Mouse (Mus musculus) lung, postnatal 0 days (tissue): ENCODE measurements at regions not wholly inside any gene's neighbourhood (a gene's known extent, or its start where the extent isn't known, plus 50 kb on each side); places are given as distances from the start of the nearest gene placed in this dataset.
A peak's percentile ranks its signal among the peaks of the same experiment; 100 is the strongest.

Experiments
- ATAC-seq: fragments of 200-750 bp; cut with Nextera tagmentation; 2 replicates; pipeline ENCODE4 v1.8.0; 2017; ENCODE audit warnings: moderate library complexity
- DNase-seq: peaks from one replicate; pipeline ENCODE4 v3.0.0-alpha.2; 2016; ENCODE audit warnings: low spot score
- H3K27ac ChIP-seq: fragments of 300-500 bp; sonication (generic); 2 replicates; pipeline ENCODE4 v1.5.1; 2014; ENCODE audit warnings: antibody characterized with exemption, mild to moderate bottlenecking, low read length, mixed read lengths
- H3K27me3 ChIP-seq: fragments of 300-500 bp; sonication (generic); replicated peaks from 2 replicates; pipeline ENCODE4 v1.6.1; 2014; ENCODE audit warnings: low read length, mixed read lengths; ENCODE audit not compliant: insufficient read depth
- H3K36me3 ChIP-seq: fragments of 300-500 bp; sonication (generic); 2 replicates; pipeline ENCODE4 v1.6.1; 2014; ENCODE audit warnings: low read length, mixed read lengths; ENCODE audit not compliant: insufficient read depth
- H3K4me1 ChIP-seq: fragments of 300-500 bp; sonication (generic); 2 replicates; pipeline ENCODE4 v1.6.1; 2014; ENCODE audit warnings: antibody characterized with exemption, low read depth, low read length, mixed read lengths; ENCODE audit not compliant: insufficient read depth
- H3K4me2 ChIP-seq: fragments of 300-500 bp; sonication (generic); replicated peaks from 2 replicates; pipeline ENCODE4 v1.6.1; 2014; ENCODE audit warnings: low read depth, mild to moderate bottlenecking, low read length, moderate library complexity, mixed read lengths
- H3K4me3 ChIP-seq: fragments of 300-500 bp; sonication (generic); 2 replicates; pipeline ENCODE4 v1.5.1; 2014; ENCODE audit warnings: low read depth, low read length
- H3K9ac ChIP-seq: fragments of 300-500 bp; sonication (generic); replicated peaks from 2 replicates; pipeline ENCODE4 v1.6.1; 2014; ENCODE audit warnings: low read depth, mild to moderate bottlenecking
- H3K9me3 ChIP-seq: fragments of 300-500 bp; sonication (generic); 2 replicates; pipeline ENCODE4 v1.6.1; 2016; ENCODE audit warnings: low read length, mixed read lengths
- CTCF ChIP-seq: IDR thresholded peaks from 2 replicates; pipeline ENCODE4 v1.5.1; 2016; ENCODE audit warnings: antibody characterized with exemption, mild to moderate bottlenecking
- EP300 ChIP-seq: IDR thresholded peaks from 2 replicates; pipeline ENCODE4 v1.6.1; 2016; ENCODE audit warnings: antibody characterized with exemption, mild to moderate bottlenecking, control low read depth
- WGBS: fragments of 180-500 bp; shearing (Covaris S2); extraction: QIAGEN DNeasy Blood & Tissue Kit; methylation state at CpG from one replicate; pipeline ENCODE4 v1.1.7; 2014; 5-methylcytosine and 5-hydroxymethylcytosine counted together

- 60% methylated on average over 7 of the region's 7 CpGs for WGBS
- no peaks in the 10 kb centered on the region for H3K4me1 ChIP-seq
- no peak for ATAC-seq
- H3K36me3 ChIP-seq, result no peaks in the 10 kb centered on the region
- DNase-seq, result peak; percentile 15
- H3K27ac ChIP-seq, result no peak overlapping the region
- H3K4me2 ChIP-seq, result no peak overlapping the region
- TF ChIP-seq EP300 (no peak), CTCF (no peak)
- H3K9ac ChIP-seq, result no peak overlapping the region
- no peaks in the 10 kb centered on the region for H3K9me3 ChIP-seq
- no peaks in the 10 kb centered on the region for H3K27me3 ChIP-seq
- H3K4me3 ChIP-seq, result no peak overlapping the region
These were observed 101.4 kb upstream of the Selenok start for GRCm38 (mm10) chr14:29866455-29867275.

DNA sequence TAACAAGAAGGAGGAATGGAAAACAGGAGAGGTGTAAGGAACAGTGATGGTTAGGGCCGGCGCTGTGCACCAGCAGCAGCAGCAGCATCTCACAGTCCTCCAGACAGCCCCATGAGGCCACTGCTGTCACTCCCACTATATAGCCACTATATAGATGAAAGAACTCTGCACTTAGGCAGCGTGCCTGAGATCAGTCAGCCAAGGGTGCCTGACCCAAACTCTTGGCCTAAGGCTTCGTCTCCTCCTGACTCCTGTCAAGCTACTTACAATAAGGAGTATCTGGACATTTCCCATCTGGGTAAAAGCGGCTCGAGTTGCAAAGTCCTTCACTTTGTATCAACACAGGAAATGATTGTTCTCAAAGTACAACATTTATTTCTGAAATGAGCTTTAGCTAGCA lies 100.8 kb upstream of the Selenok start:
- 35% methylated on average over 6 of the region's 6 CpGs for WGBS
- H3K9ac ChIP-seq, result no peak overlapping the region
- ATAC-seq, result peak; percentile 90

GRCm38 (mm10) chr14:29869930-29870329 lies 98.2 kb upstream of the Selenok start:
- Histone ChIP-seq H3K4me1 (no peaks in the 10 kb centered on the region), H3K27ac (no peak overlapping the region), H3K9me3 (no peaks in the 10 kb centered on the region), H3K4me3 (no peak overlapping the region), H3K4me2 (no peak overlapping the region), H3K36me3 (no peaks in the 10 kb centered on the region), H3K9ac (no peak overlapping the region), H3K27me3 (no peaks in the 10 kb centered on the region)
- TF ChIP-seq EP300, result no peak
- DNase-seq, result no peak
- 79% methylated on average over 9 of the region's 9 CpGs for WGBS
- ATAC-seq, result no peak

More for the DNA sequence above, 100.8 kb upstream of the Selenok start:
- peak; percentile 89 for DNase-seq
- TF ChIP-seq CTCF, result no peak
- TF ChIP-seq EP300, result peak; percentile 43; the same call in 1 of the 2 replicates
- H3K4me3 ChIP-seq, result no peak overlapping the region
- H3K36me3 ChIP-seq, result no peaks in the 10 kb centered on the region
- H3K9me3 ChIP-seq, result no peaks in the 10 kb centered on the region
- no peak overlapping the region for H3K4me2 ChIP-seq
- no peaks in the 10 kb centered on the region for H3K27me3 ChIP-seq
- H3K4me1 ChIP-seq, result no peaks in the 10 kb centered on the region
- no peak overlapping the region for H3K27ac ChIP-seq

- no peaks in the 10 kb centered on the region for H3K4me1 ChIP-seq
- ATAC-seq, result no peak
These were observed 91.4 kb upstream of the Selenok start for GRCm38 (mm10) chr14:29876668-29877067.

GRCm38 (mm10) chr14:29877671-29878422 lies 90.3 kb upstream of the Selenok start:
- WGBS, result 55% methylated on average over 11 of the region's 11 CpGs
- H3K27ac ChIP-seq, result no peak overlapping the region
- peak; percentile 32; the same call in 1 of the 2 replicates for ATAC-seq
- H3K4me2 ChIP-seq, result no peak overlapping the region
- no peak for TF ChIP-seq EP300
- no peak for TF ChIP-seq CTCF
- H3K9ac ChIP-seq, result no peak overlapping the region
- no peak overlapping the region for H3K4me3 ChIP-seq
- no peaks in the 10 kb centered on the region for H3K27me3 ChIP-seq
- H3K4me1 ChIP-seq, result no peaks in the 10 kb centered on the region
- no peaks in the 10 kb centered on the region for H3K9me3 ChIP-seq
- peak; percentile 20 for DNase-seq
- no peaks in the 10 kb centered on the region for H3K36me3 ChIP-seq

More at GRCm38 (mm10) chr14:29876668-29877067, 91.4 kb upstream of the Selenok start:
- WGBS, result 87% methylated on average over 4 of the region's 4 CpGs
- no peaks in the 10 kb centered on the region for H3K27me3 ChIP-seq
- no peaks in the 10 kb centered on the region for H3K36me3 ChIP-seq
- no peak overlapping the region for H3K4me2 ChIP-seq
- no peak overlapping the region for H3K4me3 ChIP-seq
- H3K9me3 ChIP-seq, result no peaks in the 10 kb centered on the region
- TF ChIP-seq CTCF (no peak), EP300 (no peak)
- DNase-seq, result no peak
- no peak overlapping the region for H3K9ac ChIP-seq
- H3K27ac ChIP-seq, result no peak overlapping the region

GRCm38 (mm10) chr14:29878423-29878800 lies 89.7 kb upstream of the Selenok start:
- no peak for ATAC-seq
- no peaks in the 10 kb centered on the region for H3K36me3 ChIP-seq
- H3K9ac ChIP-seq, result no peak overlapping the region
- no peaks in the 10 kb centered on the region for H3K27me3 ChIP-seq
- 82% methylated on average over 7 of the region's 7 CpGs for WGBS
- H3K4me1 ChIP-seq, result no peaks in the 10 kb centered on the region
- DNase-seq, result no peak
- no peak overlapping the region for H3K4me3 ChIP-seq
- H3K4me2 ChIP-seq, result no peak overlapping the region
- H3K9me3 ChIP-seq, result no peaks in the 10 kb centered on the region
- H3K27ac ChIP-seq, result no peak overlapping the region
- no peak for TF ChIP-seq EP300
- TF ChIP-seq CTCF, result no peak
